Comparison of ENCODE assay signal across 14 mouse cellular contexts in genomic region chr14:103500309-103500708, GRCm38 (mm10). TPM values are rescaled to one million over a fixed set of nuclear protein-coding genes. Genes with fewer than 3 reads are reported as not detected.
DNase-seq lines count a peak whose midpoint lies in the region; TF ChIP-seq lines count a peak whose summit lies in the region.
"Had no signal": no experiment of that assay in that cellular context is flagged by ENCODE, and none has a peak within 500 bp of the region (broad histone marks: within the 10 kb centered on the region; RNA-seq: fewer than 3 reads in every experiment).

No protein-coding gene starts in this region.

- 32% methylated on average over 7 of the region's 7 CpGs for WGBS in kidney, adult 2 months

- peak; percentile 7 for DNase-seq in adrenal gland, postnatal 10 days
- DNase-seq in adrenal gland, adult 18-20 months (ENCODE audit: low spot score in 2 of 2), result no peak
- DNase-seq in kidney, adult 2 months, result peak; percentile 23
- DNase-seq in kidney, postnatal 36 days, result no peak
- DNase-seq in 3134 (ENCODE audit: extremely low read depth, insufficient read length, low spot score), result peak; percentile 45
- peak; percentile 15 for DNase-seq in cerebellum, adult 9-10 months
- DNase-seq in layer of hippocampus, adult 2 months (ENCODE audit: low spot score in 2 of 2), result no peak
- no peak for DNase-seq in retina, embryonic 14.5 days (ENCODE audit: low spot score)
- DNase-seq: thymus, postnatal 36 days had no signal

- no peak for TF ChIP-seq POLR2A in kidney, adult 2 months (IDR thresholded peaks at IDR 0.05; ENCODE audit: low read depth, low read length)

- no peaks in the 10 kb centered on the region for H3K36me3 ChIP-seq in kidney, adult 2 months (ENCODE audit: control insufficient read depth, insufficient read depth, low read length)

- no peak for TF ChIP-seq CTCF in kidney, adult 2 months (conservative IDR thresholded peaks at IDR 0.05; ENCODE audit: insufficient read depth, insufficient read length, low read depth, low read length)
- TF ChIP-seq CTCF in layer of hippocampus, adult 2 months (conservative IDR thresholded peaks at IDR 0.05), result no peak

- no peaks in the 10 kb centered on the region for H3K27me3 ChIP-seq in kidney, adult 2 months (replicated peaks; ENCODE audit: control insufficient read depth, insufficient read depth, low read length)
- H3K27me3 ChIP-seq: megakaryocyte, embryonic 14.5 days had no signal

- H3K4me3 ChIP-seq in kidney, adult 2 months (ENCODE audit: insufficient read depth, low read depth, low read length), result no peak overlapping the region
- H3K4me3 ChIP-seq in layer of hippocampus, adult 2 months, result no peak overlapping the region
- H3K4me3 ChIP-seq: megakaryocyte, embryonic 14.5 days had no signal

- no peak overlapping the region for H3K27ac ChIP-seq in kidney, adult 2 months (ENCODE audit: insufficient read depth, low read depth, low read length)
- H3K27ac ChIP-seq in layer of hippocampus, adult 2 months, result no peak overlapping the region
- H3K27ac ChIP-seq: liver, embryonic 14.5 days had no signal

- H3K4me1 ChIP-seq in kidney, adult 2 months (ENCODE audit: control insufficient read depth, insufficient read depth, low read length), result no peaks in the 10 kb centered on the region
- H3K4me1 ChIP-seq: megakaryocyte, embryonic 14.5 days had no signal

RNA-seq across cellular contexts. Expression of gene Scel, which starts 12.8 kb away (rescaled TPM):
- not detected for total RNA-seq in adrenal gland, postnatal 10 days (2021)
- total RNA-seq in adrenal gland, adult 18-20 months (2021), result under 1 TPM; 0.23 to 0.29 TPM
- 1.8 and 2.7 TPM in 2 replicates for polyA plus RNA-seq in kidney, adult 2 months (2012; rRNA removed)
- 1 to 10 TPM in 1 of 2 experiments, under 1 TPM in 1; 0.87 to 1.1 TPM for total RNA-seq in layer of hippocampus, adult 2 months (2021)
- total RNA-seq: hematopoietic stem cell, adult 5-6 weeks had no signal
- polyA plus RNA-seq: C2C12; large intestine, adult 2 months had no signal

Comparison
In these comparisons a context has a peak if more than half of its experiments do, and no peak if none do; other contexts are left out.
1. DNase-seq: peak in adrenal gland, postnatal 10 days (single experiment), kidney, adult 2 months (single experiment), 3134 (single experiment) and cerebellum, adult 9-10 months (single experiment); none in adrenal gland, adult 18-20 months (0 of 2), kidney, postnatal 36 days (0 of 2), layer of hippocampus, adult 2 months (0 of 2) and retina, embryonic 14.5 days (single experiment).